Mouse (Mus musculus): ENCODE measurements around the gene Pou6f2.

Pou6f2 gene

DNA sequence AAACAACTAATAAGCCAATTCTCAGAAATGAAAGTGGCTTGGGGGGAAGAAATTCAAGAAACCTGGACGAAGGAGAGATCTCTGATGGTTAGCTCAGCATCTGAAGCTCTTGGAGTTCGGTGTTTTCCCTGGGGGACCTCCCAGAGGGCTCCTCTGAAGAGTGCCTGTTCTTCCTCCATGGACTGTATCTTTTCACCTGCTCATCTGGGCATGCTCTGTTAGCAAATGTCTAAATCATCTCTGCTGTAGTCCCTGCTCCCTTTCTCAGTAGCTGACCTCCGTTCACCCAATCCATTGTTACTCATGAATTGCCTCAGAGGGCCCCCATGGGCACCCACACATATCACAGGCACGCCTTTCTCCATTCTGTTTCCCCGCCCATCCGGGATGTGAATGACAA is at the start of gene Pou6f2:
TSS of gene Pou6f2 (minus strand) at position 101 of the 400 bp plus-strand sequence.
- DNase-seq: no peak

DNA sequence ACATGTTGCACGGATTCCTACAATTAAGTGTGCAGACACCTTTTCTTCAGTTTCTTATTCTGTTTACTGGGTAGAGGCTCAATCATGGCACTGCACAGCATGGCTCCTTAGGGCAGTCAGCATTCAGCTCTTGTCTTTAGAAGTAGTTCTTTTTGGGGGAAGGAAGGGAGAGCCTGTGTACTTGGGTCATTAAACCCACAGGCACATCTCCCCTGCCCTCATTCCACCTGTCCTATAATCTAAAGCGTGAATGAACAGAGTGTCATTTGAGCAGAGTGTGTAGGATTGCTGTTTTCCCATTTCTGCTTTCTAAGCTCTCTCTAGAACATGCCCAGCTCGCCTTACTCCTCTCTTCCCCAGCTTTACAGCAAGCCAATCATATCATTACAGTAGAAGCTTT is 42.4 kb upstream of the Pou6f2 start:
- no peak for DNase-seq

DNA sequence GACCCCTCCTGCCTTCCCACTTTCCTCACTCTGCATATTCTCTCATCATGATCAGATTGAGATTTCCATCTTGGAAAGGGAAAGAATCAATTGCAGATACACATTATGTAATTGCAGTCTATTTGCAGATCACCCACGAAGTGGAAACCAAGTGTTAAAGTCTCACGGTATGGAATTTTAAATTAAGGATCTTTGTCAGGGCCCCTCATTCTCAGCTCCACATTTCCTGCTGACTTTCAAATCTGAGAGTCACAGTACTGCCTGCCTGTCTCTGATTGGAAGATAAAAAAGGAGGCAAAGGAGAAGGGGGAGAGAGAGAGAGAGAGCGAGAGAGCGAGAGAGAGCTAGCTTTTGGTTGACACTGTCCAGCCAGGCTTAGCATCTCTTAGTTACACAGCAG is 9.8 kb downstream of the Pou6f2 start:
- no peak for DNase-seq

DNA sequence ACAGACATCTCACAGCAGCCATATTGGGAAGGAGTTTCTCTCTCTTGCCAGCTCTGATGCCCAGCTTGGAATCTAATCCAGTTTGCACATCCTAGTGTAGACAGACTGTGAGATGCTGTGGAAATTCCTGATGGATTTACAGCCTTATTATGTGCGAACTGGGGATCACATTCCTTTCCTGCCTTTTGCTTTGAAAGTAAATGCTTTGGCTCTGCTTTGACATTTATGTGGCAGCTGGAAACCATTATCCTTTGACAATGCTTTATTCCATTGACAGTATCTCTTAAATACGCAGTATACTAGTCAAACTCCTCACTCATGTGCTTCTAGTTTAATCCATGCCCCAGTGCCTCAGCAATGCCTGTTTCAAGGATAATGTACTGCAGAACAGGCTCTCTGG is 34.1 kb downstream of the Pou6f2 start:
- DNase-seq: no peak

DNA sequence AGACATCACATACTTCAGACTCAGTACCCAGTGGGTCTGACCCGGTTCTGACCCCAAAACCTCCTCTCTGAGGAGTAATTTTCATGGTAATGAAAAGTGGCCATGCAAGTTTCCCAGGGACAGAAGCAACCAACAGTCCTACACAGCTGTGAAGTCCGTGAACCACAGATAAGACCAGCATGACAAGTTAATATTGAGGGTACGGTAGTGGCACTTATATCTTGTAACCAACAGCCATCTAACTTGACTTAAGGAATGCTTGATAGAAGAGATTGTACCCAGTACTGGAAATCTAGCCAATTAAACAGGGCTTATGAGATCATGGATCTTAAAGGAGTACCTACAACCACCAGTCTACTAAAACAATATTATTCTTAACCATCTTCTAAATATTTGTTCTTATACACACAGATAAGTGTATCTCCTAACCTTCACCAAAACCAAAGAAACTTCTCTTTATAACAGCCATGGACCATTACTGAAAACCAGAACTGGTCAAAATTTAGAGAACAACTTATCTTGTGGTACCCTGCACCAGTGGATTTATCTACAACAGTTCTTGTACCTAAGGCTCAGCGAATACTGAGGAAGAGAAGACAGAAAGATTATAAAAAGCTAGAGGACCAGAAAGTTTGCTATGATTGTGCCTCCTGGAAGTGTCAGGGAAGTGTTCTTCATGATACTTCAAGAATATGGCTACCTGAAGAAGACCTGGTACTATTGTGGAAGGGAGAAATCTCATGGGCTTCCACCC is 52.7 kb downstream of the Pou6f2 start:
- no peak for DNase-seq

DNA sequence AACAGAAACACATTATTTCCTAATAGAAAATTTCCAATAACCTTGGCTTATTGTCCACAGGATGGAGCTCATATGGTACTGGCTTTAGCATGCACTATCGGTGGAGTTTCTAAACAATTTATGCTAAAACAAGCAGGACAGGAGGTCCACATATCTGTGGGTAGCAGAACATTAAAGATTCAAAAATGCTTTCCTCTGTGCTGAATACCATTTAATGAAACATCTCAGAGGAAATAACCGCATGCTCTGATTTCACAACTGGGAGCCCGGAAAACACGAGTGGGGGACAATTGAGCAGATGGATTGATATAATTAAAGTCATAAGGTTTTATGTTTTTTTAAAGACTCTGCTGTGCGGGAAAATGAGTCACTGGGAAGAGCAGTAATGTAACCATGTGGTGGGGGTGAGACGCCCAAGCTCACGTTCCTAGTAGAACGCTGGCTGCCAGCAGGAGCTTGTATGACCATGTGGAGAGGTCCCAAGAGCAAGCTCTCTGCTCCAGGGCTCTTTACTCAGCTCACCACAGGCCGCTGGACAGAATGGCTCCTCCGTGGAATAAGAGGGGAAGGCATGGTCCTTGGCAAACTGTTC is 58.5 kb downstream of the Pou6f2 start:
- DNase-seq: no peak

DNA sequence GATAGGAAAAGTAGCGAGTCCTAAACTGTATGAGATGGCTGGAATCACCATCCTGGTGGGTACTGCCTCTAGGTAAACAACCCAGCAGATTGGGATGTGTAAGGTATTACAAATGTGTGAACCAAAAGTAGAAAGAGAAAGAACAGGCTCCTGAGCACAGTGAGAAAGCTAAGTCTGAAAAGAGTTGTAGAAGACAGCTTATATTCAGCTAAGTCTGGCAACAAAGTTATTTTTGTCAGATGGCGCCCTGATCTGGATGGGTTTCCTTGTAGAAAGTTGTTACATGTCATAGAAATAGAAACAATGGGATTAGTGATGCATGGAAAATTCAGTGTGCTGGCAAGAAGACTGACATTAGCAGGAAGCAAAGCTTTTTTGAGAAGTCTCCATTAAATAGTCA is 59.5 kb downstream of the Pou6f2 start:
- no peak for DNase-seq

DNA sequence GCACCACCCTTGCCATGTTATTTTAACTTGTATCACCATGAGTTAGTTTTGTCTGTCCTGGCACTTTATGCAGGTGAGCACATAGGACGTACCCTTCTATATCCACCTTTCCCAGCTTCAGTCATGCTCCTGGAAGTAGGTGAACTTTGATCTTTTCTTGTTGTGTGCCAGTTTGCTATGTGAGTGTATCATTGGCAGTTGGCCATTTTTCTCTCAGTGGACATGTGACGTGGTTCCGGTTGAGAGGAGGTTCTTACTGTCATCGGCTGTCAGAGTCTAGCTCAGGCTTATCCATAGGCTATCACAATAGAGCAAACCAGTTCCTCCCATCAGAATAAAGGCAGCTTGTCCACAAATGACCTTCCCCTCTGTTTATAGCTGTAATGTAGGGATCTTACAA is 63.5 kb downstream of the Pou6f2 start:
- no peak for DNase-seq

DNA sequence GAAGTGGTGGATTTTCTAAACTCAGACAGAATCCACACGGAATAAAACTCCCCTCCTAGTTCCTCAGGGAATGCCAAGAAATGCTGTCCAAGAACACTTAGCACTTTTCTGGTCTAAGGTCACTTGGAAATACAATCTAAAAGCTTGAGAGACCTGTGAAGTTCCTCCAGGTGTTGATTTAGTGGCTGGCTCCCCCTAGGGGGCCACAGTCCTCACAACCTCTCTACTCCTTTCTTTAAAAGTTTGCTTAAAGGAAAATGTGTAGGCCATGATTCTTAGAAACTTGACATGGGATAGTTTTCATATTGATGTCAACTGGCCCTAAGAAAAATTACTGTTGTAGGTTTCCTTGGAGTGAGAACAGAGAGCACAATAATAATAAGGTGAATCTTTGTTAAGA is 64.9 kb downstream of the Pou6f2 start:
- DNase-seq: no peak

DNA sequence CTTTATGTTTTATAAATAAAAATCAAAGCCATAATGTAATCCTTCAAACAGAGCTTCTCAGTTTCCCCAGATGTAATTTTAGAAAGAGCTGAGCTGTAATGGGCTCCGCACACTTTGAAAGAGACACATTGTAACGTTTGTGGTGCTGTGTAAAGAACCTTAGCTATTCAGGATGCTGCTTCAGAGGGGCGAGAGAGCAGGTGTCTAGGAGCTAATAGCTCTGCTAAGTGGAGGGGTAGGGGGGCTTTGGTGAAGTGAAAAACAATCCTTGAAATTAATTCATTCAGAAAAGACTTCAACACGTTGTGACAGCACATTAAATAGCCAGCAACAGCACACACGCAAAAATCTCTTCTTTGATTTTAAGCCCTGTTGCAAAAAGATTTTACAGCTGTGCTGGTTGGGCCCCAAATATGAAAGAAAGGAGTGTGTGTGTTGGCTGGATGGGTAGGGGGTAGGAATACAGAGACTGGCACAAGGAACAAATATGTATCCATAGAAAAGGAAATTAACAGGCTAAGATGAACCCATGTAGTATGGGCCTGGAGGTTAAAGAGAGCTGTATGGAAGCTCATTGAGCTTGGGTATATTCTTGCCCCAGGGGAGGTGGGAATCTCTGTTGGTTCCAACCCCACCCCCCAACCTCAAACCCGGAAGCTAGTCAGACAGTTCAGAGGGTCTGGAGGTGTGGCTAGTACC is 73.4 kb downstream of the Pou6f2 start:
- no peak for DNase-seq

DNA sequence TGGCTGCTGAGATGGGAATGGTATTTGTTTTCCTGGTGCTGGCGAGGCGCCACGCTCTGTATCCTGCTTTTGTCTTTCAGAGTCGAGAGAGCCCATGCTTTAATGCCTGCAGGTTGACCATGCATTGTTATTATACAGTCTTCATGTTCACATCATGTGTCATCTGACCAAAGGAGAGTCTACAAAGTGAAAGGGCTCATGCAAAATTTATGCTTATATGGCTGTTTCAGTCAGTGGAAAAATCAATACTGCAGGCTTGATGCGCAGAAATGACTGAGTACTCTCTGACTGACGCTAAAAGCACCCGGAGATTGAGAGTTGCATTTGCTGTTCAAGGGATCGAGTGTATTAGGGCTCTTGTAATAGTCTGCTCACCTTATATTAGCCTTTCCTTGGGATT is 74.1 kb downstream of the Pou6f2 start:
- DNase-seq: no peak

DNA sequence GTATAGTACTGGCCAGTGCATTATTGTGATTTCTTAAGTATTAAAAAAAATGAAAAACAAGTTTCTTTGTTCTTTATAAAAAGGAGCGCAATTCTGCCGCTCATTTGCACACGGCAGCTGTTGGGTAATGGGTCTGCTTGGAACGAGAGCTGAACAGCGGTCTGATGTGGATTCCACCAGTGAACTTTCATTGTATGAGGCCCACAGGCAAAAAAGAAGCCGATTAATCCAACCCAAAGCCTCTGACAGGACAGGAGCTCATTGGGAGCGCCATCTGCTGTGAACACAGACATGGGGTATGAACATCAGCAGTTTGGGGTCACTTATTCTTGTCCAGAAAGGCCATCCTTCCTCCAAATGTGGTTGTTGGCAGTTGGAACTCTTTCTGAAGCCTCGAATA is 84.9 kb downstream of the Pou6f2 start:
- DNase-seq: no peak

DNA sequence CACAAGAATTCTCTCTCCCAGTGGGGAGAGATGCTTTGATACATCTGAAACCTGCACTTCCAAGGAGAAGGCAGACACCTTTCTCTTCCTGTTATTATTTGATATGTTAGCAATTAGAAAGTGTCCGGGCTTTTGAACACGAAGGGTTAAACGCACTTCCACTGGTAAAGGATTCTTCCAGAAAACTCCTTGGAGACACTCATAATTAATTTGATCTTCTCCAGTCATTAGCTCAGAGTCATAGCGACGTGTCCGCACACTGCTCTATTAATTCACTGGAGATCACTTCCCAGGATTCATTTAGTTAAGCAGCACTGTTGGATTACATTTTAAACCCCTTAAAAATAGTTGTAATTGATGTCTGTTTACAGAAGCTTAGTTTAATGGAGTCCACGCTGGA is 88.5 kb downstream of the Pou6f2 start:
- no peak for DNase-seq

DNA sequence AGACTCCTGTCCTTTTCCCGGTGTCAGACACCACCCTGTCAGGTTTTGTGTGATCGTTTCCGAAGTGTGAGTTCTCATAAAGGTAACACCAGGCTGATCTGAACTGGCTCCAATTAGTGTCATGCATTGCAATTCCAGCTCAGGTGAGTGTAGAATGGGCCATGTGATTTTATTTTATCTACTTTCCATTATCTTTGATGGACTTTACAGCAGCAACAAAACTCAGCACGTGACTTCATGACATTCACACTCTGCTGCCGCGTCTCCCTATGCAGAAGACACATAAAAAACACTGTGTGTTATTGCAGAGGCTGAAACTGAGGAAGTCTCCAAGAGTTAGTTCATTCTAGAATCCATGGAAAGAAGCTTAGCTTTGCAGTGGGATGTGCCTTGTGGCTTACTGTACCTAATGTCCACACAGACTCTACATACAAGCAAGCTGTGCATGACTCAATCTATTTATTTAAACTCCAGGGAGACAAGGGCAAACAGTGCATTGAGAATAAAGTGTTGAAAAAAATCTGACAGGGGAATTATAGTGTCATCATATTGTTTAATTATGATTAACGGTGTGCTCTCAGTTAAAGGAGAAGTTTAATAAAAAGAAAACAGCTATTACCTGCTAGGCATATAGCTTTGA is 90.9 kb downstream of the Pou6f2 start:
- DNase-seq: no peak

DNA sequence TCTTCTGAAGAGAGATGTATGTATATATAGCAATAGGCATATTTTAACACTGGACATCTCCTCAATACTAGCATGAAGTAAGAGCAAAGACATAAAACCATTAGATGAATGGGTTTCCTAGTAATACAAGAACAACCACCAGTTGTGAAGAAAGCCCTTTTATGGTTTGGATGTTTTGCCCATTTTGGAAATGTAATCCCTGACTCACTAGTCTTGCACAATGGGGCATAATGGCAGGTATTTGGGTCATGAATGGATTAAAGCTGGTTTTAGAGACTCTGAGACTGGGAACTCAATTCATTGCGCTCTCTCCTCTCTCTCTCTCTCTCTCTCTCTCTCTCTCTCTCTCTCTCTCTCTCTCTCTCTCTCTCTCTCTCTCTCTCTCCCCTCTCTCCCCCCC is 97.5 kb downstream of the Pou6f2 start:
- no peak for DNase-seq

DNA sequence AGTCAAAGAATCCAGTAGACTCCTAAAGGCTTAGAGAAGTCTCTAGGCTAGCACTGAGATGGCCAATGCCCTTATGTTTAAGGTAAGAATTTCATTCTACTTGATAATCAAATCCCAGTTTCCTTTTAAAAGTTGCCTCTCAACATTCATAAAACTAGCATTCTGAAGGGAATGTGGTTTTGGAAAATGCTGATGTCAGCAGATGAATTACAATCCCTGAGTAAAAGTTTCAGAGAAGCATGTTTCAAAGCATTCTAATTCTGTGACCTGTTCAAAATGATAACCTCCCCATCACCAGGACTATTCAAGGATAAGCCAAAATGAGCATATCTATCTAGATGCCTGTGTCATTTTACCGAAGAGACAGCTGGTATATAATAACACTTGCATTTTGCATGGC is 104.0 kb downstream of the Pou6f2 start:
- no peak for DNase-seq

DNA sequence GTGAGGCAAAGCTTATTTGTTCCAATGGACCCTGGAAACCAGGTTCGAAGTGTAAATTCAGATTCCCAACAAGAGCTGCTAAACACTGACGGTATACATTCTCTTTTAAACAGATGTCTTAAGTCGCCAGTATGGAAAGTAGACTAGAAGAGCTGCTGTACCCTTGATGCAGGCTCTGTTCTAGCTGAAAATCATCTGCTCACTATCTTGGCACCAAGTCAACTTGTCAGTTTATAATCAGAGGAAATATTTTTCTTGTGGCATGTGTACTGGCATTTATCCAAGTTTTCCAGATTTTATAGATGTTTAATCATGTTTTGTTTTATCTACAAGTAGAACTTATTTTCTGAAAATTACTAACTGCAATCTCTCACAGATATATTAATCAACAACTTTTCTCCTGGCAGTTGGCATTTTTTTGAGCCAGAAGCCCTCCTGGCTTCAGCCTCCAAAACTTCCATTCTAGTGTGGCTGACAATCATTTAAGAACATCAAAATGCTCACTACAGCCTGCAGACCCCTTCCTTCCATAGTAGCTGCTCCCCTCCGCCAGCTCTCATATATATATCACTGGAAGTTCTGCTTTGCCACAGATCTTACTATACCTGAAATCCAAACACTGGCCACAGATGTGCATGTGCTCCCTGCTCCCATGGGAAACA is 107.1 kb downstream of the Pou6f2 start:
- DNase-seq: no peak

DNA sequence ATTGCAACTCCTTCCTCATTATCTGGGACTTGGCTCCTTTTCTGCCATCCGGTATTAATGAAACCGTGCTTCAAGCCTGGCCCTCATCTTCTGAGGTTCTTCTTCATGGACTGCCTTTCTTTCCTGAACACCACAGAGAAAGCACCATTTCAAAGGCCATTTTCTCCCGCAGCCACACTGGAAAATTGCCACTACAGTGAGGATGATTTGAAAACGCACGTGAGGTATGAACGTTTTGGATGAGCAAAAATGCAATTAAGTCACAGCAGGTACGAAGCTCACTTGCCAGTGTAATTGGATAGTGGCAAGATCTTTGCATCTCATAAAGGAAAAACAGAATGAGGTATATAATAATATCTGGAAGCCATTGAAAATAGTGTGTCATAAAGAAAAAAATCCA is 110.0 kb downstream of the Pou6f2 start:
- DNase-seq: no peak

DNA sequence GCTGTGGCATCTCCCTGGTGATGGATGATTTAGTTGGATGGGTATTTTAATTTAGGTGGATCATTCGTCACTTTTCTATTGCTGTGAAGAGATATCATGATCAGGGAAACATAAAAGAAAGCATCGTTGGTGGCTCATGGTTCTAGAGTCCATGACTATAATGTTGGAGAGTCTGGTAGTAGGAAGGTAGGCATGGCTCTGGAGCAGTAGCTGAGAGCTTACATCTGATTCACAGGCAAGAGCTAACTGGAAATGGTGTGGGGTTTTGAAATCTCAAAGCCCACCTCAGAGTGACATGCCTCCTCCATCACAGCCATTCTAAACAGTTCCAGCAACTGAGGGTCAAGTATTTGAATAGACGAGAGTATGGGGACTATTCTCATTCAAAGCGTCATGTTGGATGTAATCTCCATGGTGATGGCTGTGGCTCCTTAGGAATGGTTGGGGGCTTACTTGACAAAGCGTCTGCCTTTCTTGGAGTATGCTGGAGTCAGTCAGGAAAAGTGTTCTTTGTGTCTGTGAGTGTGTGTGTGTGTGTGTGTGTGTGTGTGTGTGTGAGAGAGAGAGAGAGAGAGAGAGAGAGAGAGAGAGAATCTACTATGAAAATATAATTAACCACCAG is 115.0 kb downstream of the Pou6f2 start:
- DNase-seq: no peak

DNA sequence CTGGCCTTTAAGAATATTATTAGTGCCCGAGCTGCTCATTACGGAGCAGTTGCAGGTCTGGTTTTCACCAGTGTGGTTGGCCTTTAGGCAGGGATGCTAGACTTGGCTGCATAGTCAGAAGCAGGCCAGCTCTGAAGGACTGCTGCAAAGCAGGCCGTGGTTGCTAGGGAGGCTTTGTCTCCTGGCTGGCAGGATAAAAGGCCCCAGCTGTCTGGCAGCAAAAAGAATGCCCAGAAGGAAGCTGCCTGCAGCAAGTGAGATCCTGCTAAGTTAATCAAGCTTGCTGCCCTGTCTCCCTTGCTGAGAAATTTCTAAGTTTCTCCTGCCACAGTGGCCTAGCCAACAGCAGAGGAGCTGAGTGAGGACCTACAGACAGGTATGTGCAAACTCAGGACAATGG is 116.4 kb downstream of the Pou6f2 start:
- DNase-seq: peak; percentile 38

DNA sequence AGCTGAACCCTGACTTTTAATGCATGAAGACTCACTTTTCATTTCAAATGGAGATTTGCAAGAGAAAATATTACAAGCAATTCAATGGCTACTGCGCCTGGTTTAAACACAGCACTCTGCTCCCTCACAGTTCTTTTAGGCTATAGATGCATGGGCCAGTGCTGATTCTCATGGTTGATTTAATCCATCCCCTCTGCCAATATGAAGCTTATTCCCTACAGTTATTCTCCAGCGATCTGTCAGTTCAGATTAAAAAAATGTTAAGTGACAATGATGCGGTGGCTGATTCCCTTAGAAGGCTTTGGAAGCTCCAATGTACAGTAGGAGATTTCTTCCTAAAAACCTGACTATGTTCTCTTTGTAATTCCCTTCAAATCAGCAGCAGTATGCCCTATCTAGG is 144.4 kb downstream of the Pou6f2 start:
- no peak for DNase-seq

DNA sequence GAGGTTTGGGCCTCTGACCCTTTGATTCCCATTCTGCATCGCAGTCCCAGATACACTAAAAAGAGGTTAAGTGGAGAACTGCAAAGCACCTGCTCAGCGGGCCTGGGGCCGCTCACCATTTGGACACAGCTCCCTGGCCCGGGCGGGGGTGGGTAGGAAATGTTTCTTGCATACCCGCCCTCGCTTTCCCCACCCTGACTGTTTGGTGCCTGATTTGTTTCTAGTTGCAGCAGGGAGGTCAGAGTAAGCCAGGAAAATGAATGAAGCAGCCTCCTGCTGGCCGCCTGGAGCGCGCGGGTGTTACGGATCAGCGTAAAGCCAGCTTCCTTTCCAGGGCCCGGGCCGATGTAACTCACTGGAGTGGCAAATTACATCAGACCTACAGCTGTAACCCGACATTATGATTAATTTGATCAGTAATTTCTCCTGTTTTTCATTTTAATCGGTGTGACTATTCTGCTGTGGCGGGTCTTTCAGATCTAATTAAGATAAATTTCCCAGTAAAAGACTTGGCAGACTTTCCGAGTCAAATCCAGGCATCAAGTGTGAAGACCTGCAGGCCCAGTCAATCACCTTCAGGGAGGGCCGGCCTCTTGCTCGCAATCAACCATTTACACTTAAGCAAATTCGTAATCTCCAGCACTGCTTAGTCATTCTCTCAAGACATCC is 178.8 kb downstream of the Pou6f2 start:
- peak; percentile 23 for DNase-seq
